Mouse (Mus musculus) spleen, postnatal 14 days (tissue): Measurements from ENCODE around the gene Cad.

Source experiments
- DNase-seq, 2 experiments: peaks; one replicate each; pipeline ENCODE4 v3.0.0; 2021 to 2022; ENCODE audit warnings: low spot score in 2 of 2

Cad gene

GRCm38 (mm10) chr5:31071059-31071458 is 16.5 kb downstream of the Cad start:
- DNase-seq, result no peak

- no peak for DNase-seq
Observed at GRCm38 (mm10) chr5:31071821-31072220, 17.2 kb downstream of the Cad start.

- no peak for DNase-seq
Observed at GRCm38 (mm10) chr5:31073176-31073575, 18.6 kb downstream of the Cad start.

GRCm38 (mm10) chr5:31076346-31076745 is 21.8 kb downstream of the Cad start:
- DNase-seq, result no peak

GRCm38 (mm10) chr5:31080059-31080794 is 25.6 kb downstream of the Cad start:
- DNase-seq, result no peak

GRCm38 (mm10) chr5:31080795-31081164 is 26.2 kb downstream of the Cad start:
- DNase-seq, result no peak

- DNase-seq, result peak in 1 of 2 experiments; percentile 51
Observed at GRCm38 (mm10) chr5:31081386-31081785, 26.8 kb downstream of the Cad start.

- peak; percentile 39 to 73 for DNase-seq
Observed at GRCm38 (mm10) chr5:31082355-31082754, 27.8 kb downstream of the Cad start.

- no peak for DNase-seq
Observed at GRCm38 (mm10) chr5:31082935-31083625, 28.5 kb downstream of the Cad start.

- peak in 1 of 2 experiments; percentile 15 for DNase-seq
Observed at GRCm38 (mm10) chr5:31083949-31084348, 29.4 kb downstream of the Cad start.

GRCm38 (mm10) chr5:31086606-31087005 is 32.0 kb downstream of the Cad start:
- no peak for DNase-seq

- DNase-seq, result no peak
Observed at GRCm38 (mm10) chr5:31087131-31087530, 32.6 kb downstream of the Cad start.

GRCm38 (mm10) chr5:31092231-31092975 is 37.8 kb downstream of the Cad start:
- no peak for DNase-seq

GRCm38 (mm10) chr5:31093151-31094041 is 38.8 kb downstream of the Cad start:
- no peak for DNase-seq

- DNase-seq, result no peak
Observed at GRCm38 (mm10) chr5:31094100-31094798, 39.7 kb downstream of the Cad start.

- DNase-seq, result peak in 1 of 2 experiments; percentile 44
Observed at GRCm38 (mm10) chr5:31094799-31095691, 40.5 kb downstream of the Cad start.

GRCm38 (mm10) chr5:31095711-31096480 is 41.3 kb downstream of the Cad start:
- DNase-seq, result no peak

- no peak for DNase-seq
Observed at GRCm38 (mm10) chr5:31105814-31106335, 51.3 kb downstream of the Cad start, which contains the start of gene Dnajc5g. TSS of gene Dnajc5g (plus strand) at chr5:31106285.

- DNase-seq, result no peak
Observed at GRCm38 (mm10) chr5:31108000-31108490, 53.5 kb downstream of the Cad start, which contains the start of gene Slc30a3. TSS of gene Slc30a3 (minus strand) at chr5:31108237.
